Mouse (Mus musculus) layer of hippocampus, adult 9-10 months (tissue): ENCODE results near the gene Inafm1.
"Not testable (repeated sequence)": the region's sequence is repeated elsewhere in the genome, so short reads cannot be mapped to it uniquely, and the experiment has no call there.

Experiments used
- DNase-seq: peaks from one replicate; pipeline ENCODE4 v3.0.0; 2022; ENCODE audit warnings: low spot score

The Inafm1 gene

DNA sequence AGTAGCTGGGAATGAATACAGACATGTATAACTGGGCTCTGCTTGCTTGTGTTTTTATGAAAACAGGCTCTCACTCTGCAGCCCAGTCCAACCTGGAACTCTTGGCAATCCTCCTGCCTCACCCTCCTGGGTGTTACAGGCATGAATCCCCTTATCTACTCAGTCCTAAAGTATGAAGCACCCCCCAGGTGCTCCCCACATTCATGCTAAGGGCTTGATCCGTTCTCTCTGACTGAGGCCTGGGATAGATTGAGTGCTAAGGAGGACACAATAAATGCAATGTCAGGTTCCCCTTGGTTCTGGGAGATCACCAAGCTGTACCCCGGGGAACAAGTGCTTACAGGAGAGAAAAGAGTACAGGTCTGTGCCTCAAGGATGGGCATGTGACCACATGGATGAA, 24.2 kb upstream of the Inafm1 start:
- DNase-seq = no peak

DNA sequence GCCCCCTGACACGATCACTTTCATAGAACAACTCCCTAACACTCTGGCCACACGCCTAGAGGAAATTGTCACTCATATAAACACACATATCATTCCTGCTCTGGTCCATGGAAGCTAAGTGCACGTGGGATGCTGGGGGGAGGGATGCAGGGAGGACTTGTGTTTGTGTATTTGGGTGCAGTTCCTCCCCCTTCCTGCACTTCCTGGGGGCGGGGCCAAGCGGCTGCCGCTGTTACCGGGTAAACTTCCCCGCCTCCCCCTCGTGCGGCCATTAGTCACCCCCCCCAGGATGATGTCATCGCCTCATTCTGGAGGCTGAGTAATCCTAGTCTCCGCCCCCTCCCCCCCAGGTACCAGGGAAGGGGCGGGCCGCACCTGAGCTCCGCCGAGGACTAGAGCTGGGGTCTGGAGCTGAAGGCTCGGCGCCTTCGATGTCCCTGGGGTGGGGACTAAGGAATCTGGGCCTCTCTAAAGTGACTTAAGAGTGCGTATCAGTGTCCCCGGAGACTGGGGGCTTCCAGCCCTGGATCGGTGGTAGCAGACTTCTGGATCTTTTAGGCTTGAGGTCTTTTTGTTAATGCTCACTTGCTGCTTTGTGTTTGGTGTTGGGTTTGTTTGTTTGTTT, 23.5 kb upstream of the Inafm1 start:
- peak; percentile 59 for DNase-seq

DNA sequence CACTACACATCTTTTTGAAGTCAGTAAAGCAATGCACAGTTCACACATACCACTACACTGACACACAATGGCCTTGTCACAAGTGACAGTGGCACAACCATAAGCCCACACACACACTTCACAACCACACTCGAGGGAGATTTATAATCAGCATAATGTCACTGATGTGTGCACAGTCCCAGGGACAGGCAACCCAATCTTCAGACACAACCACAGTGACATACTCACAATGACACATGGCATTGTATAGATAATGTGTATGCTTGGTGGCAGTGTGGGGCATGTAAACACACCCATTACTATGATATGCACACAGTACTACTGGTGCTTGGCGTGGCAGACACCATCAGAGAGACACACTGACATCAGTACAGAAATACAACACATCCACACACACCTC, 22.7 kb upstream of the Inafm1 start:
- DNase-seq = no peak

DNA sequence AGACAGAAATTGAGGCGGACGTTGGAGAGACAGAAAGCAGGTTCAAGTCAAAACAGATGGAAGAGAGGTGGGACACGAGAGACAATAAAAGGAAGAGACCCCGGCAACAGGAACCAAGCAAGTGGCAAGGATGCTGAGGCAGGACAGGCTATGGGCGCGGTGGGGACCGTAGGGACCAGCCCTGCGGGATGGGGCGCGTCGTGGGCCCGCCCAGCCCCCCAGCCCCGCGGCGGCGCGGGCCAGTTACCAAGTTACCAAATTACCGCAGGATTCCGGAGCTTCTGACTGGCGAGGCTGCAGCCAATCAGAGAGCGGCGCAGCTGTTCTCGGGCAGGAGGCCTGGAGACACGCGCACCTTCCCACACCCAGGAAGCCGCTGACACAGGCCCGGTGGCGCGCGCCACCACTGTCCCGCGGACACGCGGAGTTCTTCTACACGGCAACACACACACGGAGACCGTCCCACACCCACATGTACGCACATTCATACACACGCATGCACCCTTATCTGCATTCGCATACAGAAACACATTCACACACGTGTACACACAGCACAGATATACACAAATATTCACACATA, 22.0 kb upstream of the Inafm1 start:
- peak; percentile 39 for DNase-seq

DNA sequence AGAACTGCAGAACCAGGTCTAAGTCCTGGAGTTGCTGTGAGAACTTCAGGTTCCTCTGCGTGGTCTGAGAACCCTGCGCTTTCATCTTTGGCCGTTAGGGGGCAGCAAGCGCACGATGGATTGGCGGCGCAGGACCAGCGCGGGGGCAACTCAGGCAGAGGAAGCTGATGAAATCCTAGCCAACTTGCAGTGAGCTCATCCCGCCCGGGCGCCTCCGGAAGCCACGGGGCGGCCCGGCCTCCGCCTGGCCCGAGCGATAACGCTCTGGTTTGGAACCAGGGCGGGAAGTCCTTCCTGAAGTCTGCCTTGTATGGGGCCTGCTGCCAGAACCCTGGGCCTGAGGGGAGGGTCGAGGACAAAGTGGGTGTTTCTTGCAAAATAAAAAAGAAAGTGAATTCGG, 21.4 kb upstream of the Inafm1 start:
- DNase-seq = no peak

DNA sequence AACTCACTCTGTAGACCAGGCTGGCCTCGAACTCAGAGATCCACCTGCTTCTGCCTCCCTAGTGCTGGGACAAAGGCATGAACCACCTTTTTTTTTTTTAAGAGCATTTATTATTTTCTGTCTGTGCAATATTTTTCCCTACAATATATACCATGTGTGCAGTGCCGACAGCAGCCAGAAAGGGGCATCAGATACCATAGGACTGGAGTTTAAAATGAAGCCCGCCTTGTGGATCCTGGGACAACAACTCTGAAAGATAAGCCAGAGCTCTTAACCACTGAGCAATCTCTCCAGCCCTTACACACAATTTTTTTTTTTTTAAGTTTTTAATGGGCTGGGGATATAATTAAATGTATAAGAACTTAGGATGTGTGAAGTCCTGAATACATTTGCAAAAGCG, 20.9 kb upstream of the Inafm1 start:
- no peak for DNase-seq

DNA sequence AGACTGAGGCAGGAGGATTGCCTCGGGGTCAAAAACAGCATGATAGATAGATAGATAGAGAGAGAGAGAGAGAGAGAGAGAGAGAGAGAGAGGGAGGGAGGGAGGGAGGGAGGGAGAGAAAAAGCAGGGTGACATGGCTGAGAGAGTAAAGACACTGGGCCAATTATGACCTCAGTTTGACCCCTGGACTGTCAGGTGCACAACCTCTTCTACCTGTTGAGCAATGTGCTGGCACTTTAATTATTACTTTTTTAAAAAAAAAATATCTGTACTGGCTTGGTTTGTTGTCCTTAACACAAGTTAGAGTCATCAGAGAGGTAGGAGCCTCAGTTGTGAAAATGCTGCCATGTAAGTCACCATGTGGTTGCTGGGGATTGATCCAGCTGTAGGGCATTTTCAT, 14.4 kb upstream of the Inafm1 start:
- no peak for DNase-seq

DNA sequence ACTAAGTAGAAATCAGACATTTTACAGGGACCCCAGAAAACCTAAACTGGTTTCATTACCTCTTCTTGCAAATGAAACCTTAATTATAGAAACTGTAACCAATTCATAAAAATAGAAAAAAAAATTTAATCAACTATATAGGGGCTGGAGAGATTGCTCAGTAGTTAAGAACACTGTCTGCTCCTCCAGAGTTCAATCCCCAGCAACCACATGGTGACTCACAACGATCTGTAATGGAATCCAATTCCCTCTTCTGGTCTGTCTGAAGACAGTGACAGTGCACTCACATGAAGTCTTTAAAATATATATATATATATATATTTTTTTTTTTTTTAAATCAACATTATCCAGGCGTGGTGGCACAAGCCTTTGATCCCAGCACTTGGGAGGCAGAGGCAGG, 13.6 kb upstream of the Inafm1 start:
- no peak for DNase-seq

DNA sequence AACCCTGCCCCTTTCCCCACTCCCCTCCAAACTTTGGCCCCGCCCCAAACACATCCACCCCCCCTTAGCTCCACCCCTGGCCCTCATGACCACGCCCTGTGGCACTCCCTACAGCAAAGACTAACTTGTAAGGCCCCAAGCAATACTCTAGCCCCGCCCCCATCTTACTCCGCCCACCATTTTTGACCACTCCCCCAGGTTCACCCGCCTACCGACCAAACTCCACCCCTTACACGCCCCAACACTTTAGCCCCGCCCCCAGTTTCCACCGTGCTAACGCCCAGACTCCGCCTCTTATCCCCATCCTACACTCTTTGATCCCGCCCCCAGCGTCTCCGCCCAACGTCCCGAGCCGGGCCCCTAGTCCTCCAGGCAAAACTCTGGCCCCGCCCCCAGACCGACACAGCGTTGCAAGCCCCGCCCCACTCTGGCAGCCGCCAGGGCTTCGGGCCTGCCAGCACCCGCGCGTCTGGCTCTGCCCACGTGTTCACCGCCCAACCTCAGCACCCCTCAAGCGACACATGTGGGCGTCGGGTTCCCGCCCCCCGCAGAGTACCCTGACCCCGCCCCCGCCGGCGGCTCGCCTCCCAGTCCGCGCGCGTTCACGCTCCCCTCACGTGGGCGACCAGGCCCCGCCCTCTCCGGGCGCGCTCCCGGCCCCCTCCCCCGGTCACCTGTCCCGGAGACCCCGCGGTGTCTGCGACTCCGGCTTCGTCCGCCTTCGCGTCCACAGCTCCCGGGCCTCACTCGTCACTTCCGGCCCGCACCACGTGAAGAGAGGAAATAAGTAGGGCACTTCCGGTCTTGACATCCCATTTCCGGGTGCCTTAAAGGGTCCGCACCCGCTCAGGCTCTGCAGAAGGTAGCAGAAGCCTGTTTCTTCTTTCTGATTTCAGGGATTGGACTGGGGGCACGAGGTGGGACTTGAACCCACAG, 12.9 kb upstream of the Inafm1 start, which contains the start of gene Ccdc9:
TSS of gene Ccdc9 (minus strand) at position 770 of the 936 bp plus-strand sequence.
- peak; percentile 98 for DNase-seq

DNA sequence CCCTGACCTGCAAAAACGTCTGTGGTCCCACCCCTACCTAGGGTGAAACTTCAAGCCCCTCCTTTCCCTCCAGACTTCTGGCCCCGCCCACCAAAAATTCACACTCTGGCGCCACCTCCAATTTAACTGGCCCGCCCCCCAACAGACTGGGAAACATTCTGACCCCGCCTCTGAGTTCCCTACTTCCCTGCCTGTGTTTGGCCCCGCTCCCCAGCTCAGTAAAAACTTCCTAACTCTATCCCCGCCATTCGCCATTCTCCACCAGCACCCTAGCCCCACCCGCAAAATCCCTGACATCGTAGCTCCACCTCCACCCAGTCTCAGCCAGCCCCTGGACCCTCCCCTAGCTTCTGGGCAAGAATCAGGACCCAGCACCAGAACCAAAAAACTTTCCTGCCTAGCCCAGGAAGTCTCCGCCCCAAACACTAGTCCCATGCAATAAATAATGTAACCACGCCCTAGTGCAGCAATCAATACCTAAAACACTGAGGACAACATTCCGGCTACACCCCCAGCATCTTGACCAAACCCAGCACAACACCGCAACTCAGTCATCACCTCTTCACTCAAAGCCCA, 12.1 kb upstream of the Inafm1 start:
- peak; percentile 20 for DNase-seq

DNA sequence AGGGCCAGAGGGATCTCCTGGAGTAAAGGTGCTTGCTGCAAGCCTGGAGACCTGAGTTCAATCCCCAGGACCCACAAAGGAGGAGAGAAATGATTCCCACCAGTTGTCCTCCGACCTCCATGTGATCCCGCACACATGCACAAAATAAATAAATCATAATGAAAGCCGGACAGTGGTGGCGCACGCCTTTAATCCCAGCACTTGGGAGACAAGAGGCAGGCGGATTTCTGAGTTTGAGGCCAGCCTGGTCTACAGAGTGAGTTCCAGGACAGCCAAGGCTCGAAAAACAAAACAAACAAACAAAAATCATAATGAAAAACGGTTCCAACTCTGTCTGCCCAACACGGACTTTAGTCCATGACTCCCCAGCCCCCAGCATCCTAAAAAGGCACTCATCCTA, 11.5 kb upstream of the Inafm1 start:
- DNase-seq = no peak

DNA sequence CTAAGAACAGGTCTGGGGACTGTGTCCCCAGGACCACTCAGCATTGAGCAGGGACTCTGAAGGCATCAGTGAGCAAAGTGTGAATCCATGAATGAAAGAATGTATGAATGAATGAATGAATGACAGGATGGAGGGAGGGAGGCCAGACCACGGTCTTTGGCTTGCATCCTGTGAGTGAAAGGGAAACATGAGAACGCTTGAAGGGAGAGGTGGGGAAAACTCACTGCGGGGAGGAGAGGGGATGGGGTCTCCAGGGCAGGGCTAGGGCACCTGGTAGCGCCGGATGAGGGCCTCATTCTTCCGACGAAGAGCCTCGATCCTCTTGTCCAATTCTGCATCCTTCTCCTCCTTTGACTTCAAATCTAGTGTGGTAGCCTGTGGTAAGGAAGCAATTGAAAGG, 10.6 kb upstream of the Inafm1 start:
- no peak for DNase-seq

DNA sequence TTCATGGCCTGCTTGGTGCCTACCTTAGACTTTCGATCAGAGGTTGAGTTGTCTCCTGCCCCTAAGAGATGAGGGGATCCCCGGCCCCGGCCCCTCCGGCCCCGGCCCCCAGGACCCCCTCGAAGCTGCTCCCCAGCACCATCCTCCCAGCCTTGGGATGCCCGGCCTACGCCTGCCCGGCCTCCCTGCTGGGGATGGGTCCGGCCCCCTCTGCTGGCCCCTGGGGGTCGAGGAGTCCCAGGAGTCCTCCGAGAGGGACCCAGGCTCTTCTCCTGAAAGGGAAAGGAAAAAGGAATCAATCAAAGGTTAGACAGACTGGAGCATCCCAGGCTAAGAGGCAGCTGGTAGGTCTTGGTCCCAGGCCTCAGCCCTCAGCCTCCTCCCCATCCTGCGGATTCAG, 8.9 kb upstream of the Inafm1 start:
- DNase-seq = no peak

DNA sequence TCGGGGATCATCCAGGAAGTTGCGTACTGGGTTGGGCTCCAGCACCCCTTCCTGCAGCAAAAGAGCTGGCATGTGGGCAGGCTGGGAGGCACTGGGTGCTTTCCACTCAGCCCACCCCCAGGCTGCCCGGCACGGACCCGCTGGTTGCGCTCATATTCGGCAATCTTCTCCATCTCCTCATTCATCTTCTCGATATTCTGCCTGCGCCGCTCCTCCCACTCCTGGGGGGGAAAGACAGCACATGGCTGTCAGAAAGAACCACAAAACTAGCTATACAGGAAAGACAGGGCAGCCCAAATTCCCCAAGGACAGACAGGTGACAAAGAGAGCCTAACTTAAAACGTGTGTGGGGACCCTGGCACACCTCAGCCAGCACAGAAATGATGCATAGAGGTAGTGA, 7.3 kb upstream of the Inafm1 start:
- no peak for DNase-seq

DNA sequence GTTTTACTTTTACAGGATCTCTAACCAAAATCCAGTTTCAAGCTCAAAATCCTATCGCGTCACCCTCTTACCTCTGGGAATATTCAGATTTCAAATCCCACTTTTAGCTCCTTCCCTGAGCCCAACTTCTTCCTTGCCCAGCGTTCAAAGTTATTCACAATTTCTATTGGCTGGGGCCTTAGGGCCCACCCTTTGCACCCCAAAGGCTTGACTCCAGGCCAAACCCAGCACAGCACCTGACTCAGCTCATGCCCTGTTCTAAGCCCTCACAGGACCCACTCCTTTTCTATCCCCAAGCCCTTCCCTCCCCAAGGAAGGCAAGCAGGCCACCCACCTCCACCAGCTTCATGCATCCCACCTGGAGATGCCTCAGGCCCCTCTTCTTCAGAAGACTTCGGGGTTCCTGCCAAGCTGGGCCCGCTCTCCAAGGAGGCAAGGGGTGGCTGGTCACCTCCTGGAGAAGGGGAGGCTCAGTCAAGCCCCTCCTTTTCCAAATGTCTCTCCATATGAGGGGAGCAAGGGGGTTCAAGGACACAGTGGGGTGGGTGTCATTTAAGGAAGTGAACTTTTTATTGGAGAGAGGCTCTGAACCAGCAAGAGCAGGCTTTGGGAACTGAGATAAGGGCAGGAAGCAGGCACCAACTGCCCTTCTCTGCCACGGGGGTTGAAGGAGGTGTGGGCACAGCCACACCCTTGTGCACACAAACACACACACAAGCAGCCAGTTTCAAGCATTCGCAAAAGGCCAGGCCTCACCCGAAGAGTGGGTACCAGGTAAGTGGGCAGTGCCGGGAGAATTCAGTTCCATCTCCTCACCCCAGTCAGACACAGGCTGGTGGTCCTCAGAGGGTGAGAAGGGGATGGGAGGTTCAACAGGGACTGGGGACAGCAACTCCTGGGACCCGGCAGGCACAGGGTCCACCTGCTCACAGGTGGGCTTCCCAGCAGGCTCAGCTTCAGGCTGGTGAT, 1.8 kb upstream of the Inafm1 start:
- no peak for DNase-seq

DNA sequence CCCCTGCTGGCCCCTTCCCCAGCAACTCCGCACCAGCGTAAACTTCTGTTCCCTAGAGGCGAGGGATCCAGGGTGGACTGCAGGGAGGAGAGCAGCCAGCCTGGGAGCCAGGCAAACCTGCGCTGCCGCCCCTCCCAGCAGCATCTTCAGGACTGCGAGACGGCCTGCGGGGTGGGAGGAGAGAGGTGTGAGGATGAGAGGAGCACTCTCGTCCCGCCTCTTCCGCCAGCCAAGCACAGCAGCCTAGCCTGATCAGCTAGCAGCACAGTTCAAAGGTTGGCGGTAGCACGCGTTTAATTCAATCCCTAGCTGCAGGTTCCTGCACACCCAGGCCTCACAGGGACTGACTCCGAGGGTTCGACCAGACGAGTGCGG, 336 bp upstream of the Inafm1 start:
- no peak for DNase-seq

DNA sequence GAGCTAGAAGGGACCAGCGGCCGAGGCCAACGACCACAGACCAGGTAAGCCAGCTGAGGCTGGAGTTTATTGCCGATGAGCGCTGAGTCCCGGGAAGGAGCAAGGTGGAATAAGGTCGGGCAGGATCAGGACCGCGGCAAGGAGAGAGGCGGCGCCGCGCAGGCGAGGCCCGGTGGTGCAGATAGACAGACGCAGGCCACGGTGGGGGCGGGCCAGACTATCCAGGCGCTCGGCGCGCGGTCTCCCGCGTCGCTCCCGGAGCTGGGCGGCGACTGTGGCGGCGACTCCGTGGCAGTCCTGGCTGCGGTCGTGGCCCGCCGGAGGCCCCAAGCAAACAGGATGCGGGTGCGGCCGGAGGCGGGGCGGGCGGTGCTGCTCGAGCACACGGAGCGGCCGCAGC, 736 bp downstream of the Inafm1 start:
- DNase-seq = no peak

DNA sequence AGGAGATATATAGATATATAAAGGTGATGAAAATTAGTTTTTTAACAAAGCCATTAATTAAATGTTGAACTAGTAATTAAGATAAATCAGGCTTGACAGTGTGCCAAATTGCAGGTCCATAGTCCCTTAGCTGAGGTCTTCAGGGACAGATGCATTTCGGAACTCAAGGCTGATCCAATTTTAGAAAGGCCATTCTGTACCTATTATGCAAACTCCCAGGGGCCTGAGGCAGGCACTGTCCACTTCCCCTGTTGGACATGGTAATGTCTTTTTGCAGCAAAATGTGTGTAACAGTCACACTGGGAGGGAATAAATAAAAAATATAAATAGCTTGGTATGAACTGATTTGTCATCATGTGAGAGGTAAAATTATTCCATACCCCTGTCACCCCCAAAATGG, 2.3 kb downstream of the Inafm1 start:
- DNase-seq = no peak

DNA sequence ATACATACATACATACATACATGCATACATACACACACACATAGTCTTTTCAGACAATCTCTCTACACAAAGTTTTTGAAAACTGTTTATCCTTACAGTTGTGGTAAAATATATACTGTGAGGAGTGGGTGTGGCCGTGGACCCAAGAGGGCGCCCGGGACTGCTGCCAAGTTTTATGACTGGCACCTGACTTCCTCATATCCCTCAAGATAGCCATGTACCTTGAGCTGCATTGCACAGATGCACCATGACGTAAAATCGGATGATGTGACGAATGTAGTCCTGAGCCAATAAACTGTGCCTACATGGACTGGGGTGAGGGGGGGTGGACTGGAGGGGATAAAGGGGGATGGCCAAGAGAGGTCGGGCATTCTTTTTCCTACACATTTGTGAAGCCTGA, 6.8 kb downstream of the Inafm1 start:
- DNase-seq = not testable (repeated sequence)

DNA sequence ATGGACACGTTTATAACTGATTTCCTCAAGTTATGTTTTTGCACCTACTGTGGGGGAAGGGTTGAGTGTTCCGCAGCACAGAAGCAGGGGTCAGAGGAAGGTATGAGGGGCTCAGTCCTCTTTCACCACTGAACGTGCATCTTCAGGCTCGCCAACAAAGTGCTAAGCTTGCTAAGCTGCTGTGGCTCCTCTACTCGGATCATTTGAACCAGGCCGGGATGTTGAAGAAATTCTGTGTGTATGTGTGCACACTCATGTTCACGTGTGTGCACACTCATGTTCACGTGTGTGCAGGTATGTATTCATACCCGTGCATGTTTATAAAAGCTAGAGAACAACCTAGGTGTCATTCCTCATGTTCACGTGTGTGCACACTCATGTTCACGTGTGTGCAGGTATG, 7.6 kb downstream of the Inafm1 start:
- no peak for DNase-seq

DNA sequence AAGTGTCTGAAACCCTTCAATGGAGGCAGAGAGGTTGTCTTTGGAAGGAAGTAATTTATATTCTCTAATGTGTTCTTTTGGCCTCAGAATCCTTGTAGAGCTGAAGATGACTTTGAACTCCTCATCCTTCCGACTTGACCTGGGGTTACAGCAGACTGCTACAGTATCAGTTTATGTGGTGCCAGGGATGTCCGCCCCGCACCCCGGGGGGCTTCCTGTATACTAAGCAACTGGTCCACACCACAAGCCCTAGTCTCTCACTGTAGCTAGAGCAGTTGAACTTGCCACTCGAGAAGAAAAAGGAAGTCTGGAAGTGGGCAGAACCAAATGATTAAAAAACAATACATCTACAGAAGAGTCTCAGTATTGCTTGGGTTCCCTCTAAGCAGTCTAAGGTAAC, 9.6 kb downstream of the Inafm1 start:
- DNase-seq = no peak
